Mouse (Mus musculus): Measurements from ENCODE around the gene Smyd1. TPM values are rescaled to one million over a fixed set of nuclear protein-coding genes. Genes with fewer than 3 reads are reported as not detected.
"Not testable (repeated sequence)": the region's sequence is repeated elsewhere in the genome, so short reads cannot be mapped to it uniquely, and the experiment has no call there.

Smyd1 gene
- total RNA-seq, 2 experiments from 2014 or later, result 153 to 163 TPM

GRCm38 (mm10) chr6:71330486-71330885, 8.5 kb upstream of the Smyd1 start:
- DNase-seq (ENCODE audit: low spot score in 2 of 2), result no peak

GRCm38 (mm10) chr6:71329881-71330280, 7.8 kb upstream of the Smyd1 start:
- no peak for DNase-seq (ENCODE audit: low spot score in 2 of 2)

GRCm38 (mm10) chr6:71324816-71325215, 2.8 kb upstream of the Smyd1 start:
- DNase-seq (ENCODE audit: low spot score in 2 of 2), result no peak

GRCm38 (mm10) chr6:71322491-71322921, 473 bp upstream of the Smyd1 start, which contains the start of gene Cd8b1:
Gene Cd8b1 (plus strand): TSS chr6:71322788.
- DNase-seq (ENCODE audit: low spot score in 2 of 2), result no peak

- DNase-seq (ENCODE audit: low spot score in 2 of 2), result no peak
Observed at GRCm38 (mm10) chr6:71307486-71307885, 14.5 kb downstream of the Smyd1 start.

GRCm38 (mm10) chr6:71302097-71302731, 19.8 kb downstream of the Smyd1 start:
- no peak for DNase-seq (ENCODE audit: low spot score in 2 of 2)

GRCm38 (mm10) chr6:71298751-71299150, 23.3 kb downstream of the Smyd1 start:
- DNase-seq (ENCODE audit: low spot score in 2 of 2), result no peak

- DNase-seq (ENCODE audit: low spot score in 2 of 2), result no peak
Observed at GRCm38 (mm10) chr6:71298051-71298450, 24.0 kb downstream of the Smyd1 start.

GRCm38 (mm10) chr6:71295303-71295702, 26.7 kb downstream of the Smyd1 start:
- DNase-seq (ENCODE audit: low spot score in 2 of 2), result no peak

- DNase-seq (ENCODE audit: low spot score in 2 of 2), result no peak
Observed at GRCm38 (mm10) chr6:71293509-71293908, 28.5 kb downstream of the Smyd1 start.

- no peak for DNase-seq (ENCODE audit: low spot score in 2 of 2)
Observed at GRCm38 (mm10) chr6:71279418-71279817, 42.6 kb downstream of the Smyd1 start.

GRCm38 (mm10) chr6:71274621-71275020, 47.4 kb downstream of the Smyd1 start:
- no peak for DNase-seq (ENCODE audit: low spot score in 2 of 2)

GRCm38 (mm10) chr6:71273715-71274114, 48.3 kb downstream of the Smyd1 start:
- DNase-seq (ENCODE audit: low spot score in 2 of 2), result no peak

- no peak for DNase-seq (ENCODE audit: low spot score in 2 of 2)
Observed at GRCm38 (mm10) chr6:71272316-71272741, 49.7 kb downstream of the Smyd1 start.

- DNase-seq (ENCODE audit: low spot score in 2 of 2), result peak; percentile 92 to 97
Observed at GRCm38 (mm10) chr6:71271389-71272315, 50.4 kb downstream of the Smyd1 start, which contains the start of gene Krcc1. Gene Krcc1 (plus strand): TSS chr6:71271677.

- no peak for DNase-seq (ENCODE audit: low spot score in 2 of 2)
Observed at GRCm38 (mm10) chr6:71271057-71271388, 51.0 kb downstream of the Smyd1 start.

- DNase-seq (ENCODE audit: low spot score in 2 of 2), result no peak
Observed at GRCm38 (mm10) chr6:71270301-71271056, 51.6 kb downstream of the Smyd1 start.

GRCm38 (mm10) chr6:71269686-71270050, 52.4 kb downstream of the Smyd1 start:
- DNase-seq (ENCODE audit: low spot score in 2 of 2), result not testable (repeated sequence)

- no peak for DNase-seq (ENCODE audit: low spot score in 2 of 2)
Observed at GRCm38 (mm10) chr6:71268929-71269685, 52.9 kb downstream of the Smyd1 start.

- DNase-seq (ENCODE audit: low spot score in 2 of 2), result not testable (repeated sequence)
Observed at GRCm38 (mm10) chr6:71267603-71268002, 54.4 kb downstream of the Smyd1 start.

All from gastrocnemius, postnatal 4 days (tissue).